Mouse (Mus musculus): ENCODE data around the gene Zwilch.

DNA sequence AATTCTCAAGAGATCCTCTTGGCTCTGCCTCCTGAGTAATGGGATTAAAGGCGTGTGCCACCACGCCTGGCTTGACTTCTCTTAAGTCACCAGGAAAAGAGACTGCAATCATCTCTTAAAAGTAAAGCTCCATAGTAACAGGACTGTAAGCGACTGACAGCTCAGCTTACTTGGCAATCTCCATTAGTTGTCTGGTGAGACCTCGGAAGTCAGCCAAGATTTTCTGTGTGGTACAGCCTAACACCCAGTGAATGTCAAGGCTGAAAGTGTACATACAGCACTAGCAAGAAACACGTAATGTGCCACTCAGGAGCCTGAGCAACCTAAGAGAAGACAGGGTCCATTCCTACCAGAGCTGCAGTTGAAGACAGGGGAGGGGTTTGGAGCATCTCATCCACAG lies 12.4 kb downstream of the Zwilch start:
- TF ChIP-seq POLR2A (IDR thresholded peaks at IDR 0.05; ENCODE audit: insufficient read depth, low read length) (no peak), CTCF (IDR thresholded peaks at IDR 0.05; ENCODE audit: low read depth, low read length) (no peak), EP300 (IDR thresholded peaks at IDR 0.05; ENCODE audit: insufficient read depth, low read depth, low read length) (no peak)
